Mouse (Mus musculus) kidney, embryonic 16.5 days (tissue): Measurements from ENCODE around the gene Prtg. TPM values are rescaled to one million over a fixed set of nuclear protein-coding genes. Genes with fewer than 3 reads are reported as not detected.
A peak's percentile ranks its signal among the peaks of the same experiment; 100 is the strongest.

Experiments
- ATAC-seq: fragments of 200-750 bp; cut with Nextera tagmentation; 2 replicates; pipeline ENCODE4 v1.8.0; 2017; ENCODE audit warnings: moderate TSS enrichment; ENCODE audit not compliant: low FRiP score, low TSS enrichment
- H3K27ac ChIP-seq: fragments of 300-500 bp; sonication (generic); 2 replicates; pipeline ENCODE4 v1.5.1; 2014; ENCODE audit warnings: low read length
- H3K27me3 ChIP-seq: fragments of 300-500 bp; sonication (generic); 2 replicates; pipeline ENCODE4 v1.6.1; 2014; ENCODE audit warnings: low read length, control low read depth, mixed read lengths; ENCODE audit not compliant: insufficient read depth
- H3K36me3 ChIP-seq: fragments of 300-500 bp; sonication (generic); 2 replicates; pipeline ENCODE4 v1.6.1; 2014; ENCODE audit warnings: low read length, control low read depth, mixed read lengths; ENCODE audit not compliant: insufficient read depth
- H3K4me1 ChIP-seq: fragments of 300-500 bp; sonication (generic); 2 replicates; pipeline ENCODE4 v1.6.1; 2014; ENCODE audit warnings: low read length, control low read depth, mixed read lengths; ENCODE audit not compliant: insufficient read depth
- H3K4me2 ChIP-seq: fragments of 300-500 bp; sonication (generic); replicated peaks from 2 replicates; pipeline ENCODE4 v1.6.1; 2014; ENCODE audit warnings: low read depth, low read length
- H3K4me3 ChIP-seq: fragments of 300-500 bp; sonication (generic); 2 replicates; pipeline ENCODE4 v1.5.1; 2014; ENCODE audit warnings: mild to moderate bottlenecking, low read length
- H3K9ac ChIP-seq: fragments of 300-500 bp; sonication (generic); replicated peaks from 2 replicates; pipeline ENCODE4 v1.6.1; 2014; ENCODE audit warnings: low read length
- H3K9me3 ChIP-seq: fragments of 300-500 bp; sonication (generic); 2 replicates; pipeline ENCODE4 v1.6.1; 2016; ENCODE audit warnings: low read length, control low read depth
- WGBS: fragments of 180-500 bp; shearing (Covaris S2); extraction: QIAGEN DNeasy Blood & Tissue Kit; methylation state at CpG from one replicate; pipeline ENCODE4 v1.1.7; 2014; 5-methylcytosine and 5-hydroxymethylcytosine counted together
- polyA plus RNA-seq: library from polyadenylated mRNA; unstranded; fragments of >200 nt; fragmentation: Nextera tagmentation; extraction: Ambion mirVana; gene quantifications from 2 replicates; pipeline ENCODE4 v1.2.1, GENCODE M21; 2015

The Prtg gene
- polyA plus RNA-seq, 1 experiment from 2014 or later = 1.8 TPM

GRCm38 (mm10) chr9:72868774-72869173 is 62.1 kb downstream of the Prtg start:
- Histone ChIP-seq H3K9ac (no peak overlapping the region), H3K27me3 (no peaks in the 10 kb centered on the region), H3K4me1 (peaks cover 15% of the 10 kb centered on the region), H3K9me3 (no peaks in the 10 kb centered on the region), H3K4me2 (no peak overlapping the region), H3K27ac (no peak overlapping the region), H3K4me3 (no peak overlapping the region), H3K36me3 (no peaks in the 10 kb centered on the region)
- ATAC-seq = no peak
- 87% methylated on average over 2 of the region's 2 CpGs for WGBS

- Histone ChIP-seq H3K4me3 (peak overlapping the region; percentile 23), H3K36me3 (no peaks in the 10 kb centered on the region), H3K27me3 (no peaks in the 10 kb centered on the region), H3K4me1 (peaks cover 15% of the 10 kb centered on the region), H3K27ac (peak overlapping the region; percentile 51; the same call in 1 of the 2 replicates), H3K9ac (0 out of 2 replicates have a peak overlapping the region, but pooled peaks have one; percentile 2), H3K9me3 (no peaks in the 10 kb centered on the region), H3K4me2 (peak overlapping the region; percentile 43)
- no peak for ATAC-seq
- WGBS = 21% methylated on average over 13 of the region's 13 CpGs
These were observed 65.0 kb downstream of the Prtg start for GRCm38 (mm10) chr9:72871506-72872297.

GRCm38 (mm10) chr9:72872298-72873130 is 65.8 kb downstream of the Prtg start:
- peak overlapping the region; percentile 51 for H3K27ac ChIP-seq
- 42% methylated on average over 8 of the region's 8 CpGs for WGBS
- ATAC-seq = no peak
- H3K9ac ChIP-seq = no peak overlapping the region
- H3K4me2 ChIP-seq = peak overlapping the region; percentile 43; the same call in 1 of the 2 replicates
- H3K4me3 ChIP-seq = no peak overlapping the region
- H3K27me3 ChIP-seq = no peaks in the 10 kb centered on the region
- no peaks in the 10 kb centered on the region for H3K36me3 ChIP-seq
- H3K9me3 ChIP-seq = no peaks in the 10 kb centered on the region
- peaks cover 19% of the 10 kb centered on the region for H3K4me1 ChIP-seq

GRCm38 (mm10) chr9:72875878-72876277 is 69.2 kb downstream of the Prtg start:
- no peaks in the 10 kb centered on the region for H3K27me3 ChIP-seq
- H3K9ac ChIP-seq = no peak overlapping the region
- no peaks in the 10 kb centered on the region for H3K9me3 ChIP-seq
- ATAC-seq = no peak
- H3K4me1 ChIP-seq = peaks cover 52% of the 10 kb centered on the region
- no peak overlapping the region for H3K27ac ChIP-seq
- no peak overlapping the region for H3K4me3 ChIP-seq
- WGBS = 89% methylated on average over 2 of the region's 2 CpGs
- H3K36me3 ChIP-seq = no peaks in the 10 kb centered on the region
- H3K4me2 ChIP-seq = no peak overlapping the region

GRCm38 (mm10) chr9:72877905-72878304 is 71.2 kb downstream of the Prtg start:
- Histone ChIP-seq H3K4me1 (peaks cover 46% of the 10 kb centered on the region), H3K9me3 (no peaks in the 10 kb centered on the region), H3K4me2 (peak overlapping the region; percentile 26; the same call in 1 of the 2 replicates), H3K36me3 (no peaks in the 10 kb centered on the region), H3K27ac (no peak overlapping the region; the same call in 1 of the 2 replicates), H3K4me3 (no peak overlapping the region), H3K27me3 (no peaks in the 10 kb centered on the region), H3K9ac (no peak overlapping the region)
- 5% methylated on average over 11 of the region's 11 CpGs for WGBS
- ATAC-seq = peak; percentile 62; the same call in 1 of the 2 replicates

DNA sequence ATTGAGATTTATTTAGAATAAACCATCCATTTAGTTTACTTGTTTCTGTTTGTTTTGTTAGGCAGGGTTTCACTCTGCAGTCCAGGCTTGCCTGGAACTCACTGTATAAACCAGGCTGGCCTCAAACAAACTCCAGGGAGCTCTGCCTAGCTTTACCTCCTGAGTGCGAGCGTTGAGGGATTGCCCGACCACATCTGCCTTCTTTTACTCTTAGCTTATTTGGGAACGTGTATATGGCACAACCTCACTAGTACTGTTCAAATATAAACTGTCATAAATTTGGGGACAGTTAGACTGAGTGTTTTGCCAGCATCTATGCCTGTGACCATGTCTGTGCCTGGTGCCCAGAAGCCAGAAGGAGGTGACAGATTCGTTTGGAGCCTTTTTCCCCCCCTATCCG is 72.0 kb downstream of the Prtg start:
- H3K4me2 ChIP-seq = no peak overlapping the region
- no peaks in the 10 kb centered on the region for H3K27me3 ChIP-seq
- 40% methylated on average over 6 of the region's 6 CpGs for WGBS
- H3K4me3 ChIP-seq = no peak overlapping the region
- H3K4me1 ChIP-seq = peaks cover 51% of the 10 kb centered on the region
- H3K36me3 ChIP-seq = no peaks in the 10 kb centered on the region
- no peak overlapping the region for H3K27ac ChIP-seq
- ATAC-seq = no peak
- no peaks in the 10 kb centered on the region for H3K9me3 ChIP-seq
- H3K9ac ChIP-seq = no peak overlapping the region

GRCm38 (mm10) chr9:72879601-72880000 is 72.9 kb downstream of the Prtg start:
- Histone ChIP-seq H3K4me1 (peaks cover 53% of the 10 kb centered on the region), H3K4me3 (no peak overlapping the region), H3K4me2 (no peak overlapping the region), H3K9ac (no peak overlapping the region), H3K9me3 (no peaks in the 10 kb centered on the region), H3K36me3 (no peaks in the 10 kb centered on the region), H3K27me3 (no peaks in the 10 kb centered on the region), H3K27ac (no peak overlapping the region)
- no peak for ATAC-seq
- WGBS = 80% methylated on average over 3 of the region's 3 CpGs

GRCm38 (mm10) chr9:72880225-72880960 is 73.7 kb downstream of the Prtg start:
- ATAC-seq = peak; percentile 40; the same call in 1 of the 2 replicates
- no peaks in the 10 kb centered on the region for H3K27me3 ChIP-seq
- H3K9me3 ChIP-seq = no peaks in the 10 kb centered on the region
- peak overlapping the region; percentile 66 for H3K27ac ChIP-seq
- peak overlapping the region; percentile 22; the same call in 1 of the 2 replicates for H3K9ac ChIP-seq
- no peak overlapping the region for H3K4me3 ChIP-seq
- 30% methylated on average over 16 of the region's 16 CpGs for WGBS
- no peak overlapping the region for H3K4me2 ChIP-seq
- peaks cover 53% of the 10 kb centered on the region for H3K4me1 ChIP-seq
- H3K36me3 ChIP-seq = no peaks in the 10 kb centered on the region

DNA sequence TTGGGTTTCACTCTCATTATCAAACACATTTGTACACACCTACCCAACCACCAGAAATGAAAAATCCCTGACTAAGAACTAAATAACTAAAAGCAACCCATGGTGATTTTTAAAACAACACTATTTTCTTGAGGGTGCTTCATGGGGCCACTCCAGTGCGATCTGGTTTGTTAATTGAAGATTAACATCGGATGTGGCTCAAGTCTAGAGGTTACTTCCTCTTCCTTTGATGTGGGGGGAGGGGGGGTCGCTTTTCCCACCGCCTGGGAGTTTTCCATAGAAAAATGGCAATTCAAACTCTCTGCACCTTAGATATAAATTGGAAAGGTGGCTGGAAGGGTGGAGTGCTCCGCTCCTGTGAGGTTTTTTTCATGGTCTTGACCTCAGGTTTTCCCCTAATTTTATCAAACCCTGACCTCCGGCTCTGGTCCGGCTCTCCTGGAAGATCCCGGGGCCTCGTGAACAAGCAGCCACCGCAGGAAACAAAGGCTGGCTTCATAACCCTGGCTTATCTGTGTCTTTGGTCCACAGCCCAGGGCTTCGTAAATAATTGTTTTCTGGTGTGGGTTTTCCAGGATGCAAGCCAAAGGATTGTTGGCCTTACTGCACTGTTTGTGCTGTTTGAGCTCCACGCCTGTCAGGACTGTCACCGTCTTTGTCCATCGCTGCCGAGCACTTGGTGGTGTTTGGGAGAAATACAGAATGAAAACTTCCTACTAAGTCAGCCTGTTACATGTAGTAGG is 74.5 kb downstream of the Prtg start:
- ATAC-seq = peak; percentile 33; the same call in 1 of the 2 replicates
- Histone ChIP-seq H3K27ac (peak overlapping the region; percentile 66), H3K27me3 (no peaks in the 10 kb centered on the region), H3K4me1 (peaks cover 53% of the 10 kb centered on the region), H3K4me2 (peak overlapping the region; percentile 17; the same call in 1 of the 2 replicates), H3K9ac (no peak overlapping the region), H3K36me3 (no peaks in the 10 kb centered on the region), H3K4me3 (no peak overlapping the region), H3K9me3 (no peaks in the 10 kb centered on the region)
- WGBS = 24% methylated on average over 15 of the region's 15 CpGs
